ENCODE assay signal across 8 mouse cellular contexts in genomic region chr6:51207587-51208361, GRCm38 (mm10).
DNase-seq lines count a peak whose midpoint lies in the region; ATAC-seq lines count a peak whose summit lies in the region.

No protein-coding gene starts in this region.

- peak overlapping the region; percentile 14 for H3K4me3 ChIP-seq in kidney, embryonic 16.5 days (ENCODE audit: low read length)
- peak overlapping the region; percentile 10; the same call in 1 of the 2 replicates for H3K4me3 ChIP-seq in embryonic facial prominence, embryonic 14.5 days (ENCODE audit: low read depth, low read length)
- no peak overlapping the region for H3K4me3 ChIP-seq in limb, embryonic 11.5 days (ENCODE audit: low read depth, low read length)
- 0 out of 2 replicates have a peak overlapping the region, but pooled peaks have one; percentile 6 for H3K4me3 ChIP-seq in neural tube, embryonic 15.5 days (replicated peaks)

- no peak overlapping the region for H3K27ac ChIP-seq in kidney, embryonic 16.5 days (ENCODE audit: low read length)
- no peak overlapping the region for H3K27ac ChIP-seq in embryonic facial prominence, embryonic 14.5 days (replicated peaks; ENCODE audit: low read depth, low read length)
- H3K27ac ChIP-seq in limb, embryonic 11.5 days (replicated peaks; ENCODE audit: low read depth, low read length), result no peak overlapping the region
- peak overlapping the region; percentile 43 for H3K27ac ChIP-seq in neural tube, embryonic 15.5 days (replicated peaks)

- peak; percentile 57; the same call in 1 of the 2 replicates for ATAC-seq in kidney, embryonic 16.5 days (ENCODE audit: low FRiP score, low TSS enrichment)
- no peak for ATAC-seq in embryonic facial prominence, embryonic 14.5 days (ENCODE audit: low read depth)
- ATAC-seq in limb, embryonic 11.5 days (ENCODE audit: insufficient number of reproducible peaks, low FRiP score, low TSS enrichment, low read depth), result 0 out of 2 replicates have a peak, but pooled peaks have one; percentile 23
- ATAC-seq in neural tube, embryonic 15.5 days (ENCODE audit: low FRiP score), result peak; percentile 48

- DNase-seq in kidney, adult 8-10 months, result no peak
- no peak for DNase-seq in embryonic facial prominence, embryonic 14.5 days (ENCODE audit: low spot score)
- no peak for DNase-seq in limb, embryonic 11.5 days (ENCODE audit: low spot score)
- no peak for DNase-seq in right cerebral cortex, postnatal 14 days
- no peak for DNase-seq in ovary, postnatal 36 days (ENCODE audit: low spot score)
- DNase-seq in gastrocnemius, postnatal 36 days, result no peak

- H3K4me1 ChIP-seq in kidney, embryonic 16.5 days (ENCODE audit: insufficient read depth, low read length), result peaks cover 14% of the 10 kb centered on the region
- peaks cover 11% of the 10 kb centered on the region for H3K4me1 ChIP-seq in embryonic facial prominence, embryonic 14.5 days (ENCODE audit: control insufficient read depth, insufficient read depth, low read length)
- peaks cover 14% of the 10 kb centered on the region for H3K4me1 ChIP-seq in limb, embryonic 11.5 days (ENCODE audit: control insufficient read depth, insufficient read depth, low read length)
- peaks cover 24% of the 10 kb centered on the region for H3K4me1 ChIP-seq in neural tube, embryonic 15.5 days

- peak overlapping the region; percentile 48 for H3K4me2 ChIP-seq in kidney, embryonic 16.5 days (replicated peaks; ENCODE audit: low read depth, low read length)
- H3K4me2 ChIP-seq in embryonic facial prominence, embryonic 14.5 days (ENCODE audit: low read depth, low read length), result peak overlapping the region; percentile 46
- peak overlapping the region; percentile 41 for H3K4me2 ChIP-seq in limb, embryonic 11.5 days (ENCODE audit: low read depth, severe bottlenecking)
- H3K4me2 ChIP-seq in neural tube, embryonic 15.5 days, result peak overlapping the region; percentile 47

- peaks cover 17% of the 10 kb centered on the region for H3K27me3 ChIP-seq in kidney, embryonic 16.5 days (ENCODE audit: insufficient read depth, low read length)
- H3K27me3 ChIP-seq in embryonic facial prominence, embryonic 14.5 days (replicated peaks; ENCODE audit: control insufficient read depth, insufficient read depth, low read length), result peaks cover 21% of the 10 kb centered on the region
- peaks cover 5% of the 10 kb centered on the region; the same call in 1 of the 2 replicates for H3K27me3 ChIP-seq in limb, embryonic 11.5 days (ENCODE audit: control insufficient read depth, insufficient read depth, low read length)
- H3K27me3 ChIP-seq in neural tube, embryonic 15.5 days (replicated peaks), result no peaks in the 10 kb centered on the region

- H3K9me3 ChIP-seq in kidney, embryonic 16.5 days (ENCODE audit: low read length), result no peaks in the 10 kb centered on the region
- H3K9me3 ChIP-seq in embryonic facial prominence, embryonic 14.5 days (ENCODE audit: control insufficient read depth, low read length), result no peaks in the 10 kb centered on the region
- no peaks in the 10 kb centered on the region for H3K9me3 ChIP-seq in limb, embryonic 11.5 days (ENCODE audit: control insufficient read depth, low read length)
- no peaks in the 10 kb centered on the region for H3K9me3 ChIP-seq in neural tube, embryonic 15.5 days (replicated peaks)

- H3K9ac ChIP-seq in kidney, embryonic 16.5 days (replicated peaks; ENCODE audit: low read length), result peak overlapping the region; percentile 47; the same call in 1 of the 2 replicates
- H3K9ac ChIP-seq in embryonic facial prominence, embryonic 14.5 days (ENCODE audit: low read depth, low read length), result peak overlapping the region; percentile 48
- peak overlapping the region; percentile 40; the same call in 1 of the 2 replicates for H3K9ac ChIP-seq in limb, embryonic 11.5 days (ENCODE audit: low read length)
- 0 out of 2 replicates have a peak overlapping the region, but pooled peaks have one; percentile 21 for H3K9ac ChIP-seq in neural tube, embryonic 15.5 days (replicated peaks)

- WGBS in kidney, embryonic 16.5 days, result 3% methylated on average over 21 of the region's 21 CpGs
- 5% methylated on average over 21 of the region's 21 CpGs for WGBS in embryonic facial prominence, embryonic 14.5 days
- WGBS in limb, embryonic 11.5 days, result 4% methylated on average over 21 of the region's 21 CpGs
- 4% methylated on average over 21 of the region's 21 CpGs for whole genome bisulfite sequencing in neural tube, embryonic 15.5 days

- intact Hi-C loops in gastrocnemius, postnatal 36 days (cut with DNase I), result loop anchor here (2.0 kb wide), 2 partner anchors 155 to 373 kb away; no protein-coding TSS in a partner anchor

- H3K36me3 ChIP-seq in kidney, embryonic 16.5 days (ENCODE audit: insufficient read depth, low read length), result no peaks in the 10 kb centered on the region
- no peaks in the 10 kb centered on the region for H3K36me3 ChIP-seq in embryonic facial prominence, embryonic 14.5 days (ENCODE audit: control insufficient read depth, insufficient read depth, low read length)
- H3K36me3 ChIP-seq in limb, embryonic 11.5 days (ENCODE audit: control insufficient read depth, insufficient read depth, low read length), result no peaks in the 10 kb centered on the region
- no peaks in the 10 kb centered on the region for H3K36me3 ChIP-seq in neural tube, embryonic 15.5 days
